Mouse (Mus musculus) CD4-positive, CD25-positive, alpha-beta regulatory T cell, adult 2 months (primary cell): ENCODE results near the gene Bfar.
A peak's percentile ranks its signal among the peaks of the same experiment; 100 is the strongest.
"Not testable (repeated sequence)": the region's sequence is repeated elsewhere in the genome, so short reads cannot be mapped to it uniquely, and the experiment has no call there.

ENCODE experiments used
- DNase-seq: peaks from one replicate; pipeline ENCODE4 v3.0.0-alpha.2; 2012; ENCODE audit warnings: low read depth, low spot score

Gene Bfar

DNA sequence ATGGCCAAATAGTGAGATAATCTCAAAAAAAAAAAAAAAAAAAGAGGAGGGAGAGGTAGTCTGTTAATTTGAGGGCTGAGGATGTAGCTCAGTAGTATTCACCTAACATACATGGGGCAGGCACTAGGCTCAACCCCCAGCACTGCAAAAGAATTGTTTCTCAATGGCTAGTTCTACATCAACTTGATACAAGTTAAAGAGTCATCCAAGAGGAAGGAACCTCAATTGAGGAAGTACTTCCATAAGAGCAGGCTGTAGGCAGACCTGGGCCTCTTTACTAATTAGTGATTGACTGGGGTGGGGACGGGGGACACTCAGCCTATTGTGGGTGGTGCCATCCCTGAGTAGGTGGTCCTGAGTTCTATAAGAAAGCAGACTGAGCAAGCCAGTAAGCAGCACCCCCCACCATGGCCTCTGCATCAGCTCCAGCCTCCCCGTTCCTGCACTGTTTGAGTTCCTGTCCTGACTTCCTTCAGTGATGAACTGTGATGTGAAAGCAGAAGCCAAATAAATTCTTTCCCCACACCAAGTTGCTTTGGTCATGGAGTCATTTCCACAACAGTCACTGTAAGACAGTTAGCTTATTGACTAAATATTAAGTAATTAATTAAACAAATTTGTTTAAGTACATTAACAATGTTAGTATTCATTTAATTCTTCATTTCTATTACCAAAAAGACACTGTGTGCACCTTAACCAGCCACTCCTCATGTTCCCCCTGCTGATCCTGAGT is 45.3 kb downstream of the Bfar start:
- DNase-seq, result no peak

DNA sequence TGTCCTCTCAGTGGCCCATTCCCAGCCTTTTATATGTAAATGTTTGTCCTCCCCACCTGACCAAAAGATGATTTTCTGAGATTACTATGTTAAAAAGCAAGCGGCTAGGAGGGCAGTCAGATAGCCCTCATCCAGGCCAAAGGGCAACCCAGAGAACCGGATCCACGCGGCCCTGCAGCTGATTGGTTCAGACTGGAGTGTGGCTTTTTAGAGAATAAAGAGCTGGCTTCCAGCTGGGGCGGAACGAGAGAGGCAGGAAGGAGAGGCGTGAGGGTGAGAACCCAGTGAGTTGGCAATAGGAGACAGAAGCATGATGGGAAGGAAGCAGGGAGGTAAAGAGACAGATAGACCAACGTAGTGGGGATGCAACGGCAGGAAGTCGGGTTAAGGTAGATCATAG is 51.3 kb downstream of the Bfar start:
- no peak for DNase-seq

DNA sequence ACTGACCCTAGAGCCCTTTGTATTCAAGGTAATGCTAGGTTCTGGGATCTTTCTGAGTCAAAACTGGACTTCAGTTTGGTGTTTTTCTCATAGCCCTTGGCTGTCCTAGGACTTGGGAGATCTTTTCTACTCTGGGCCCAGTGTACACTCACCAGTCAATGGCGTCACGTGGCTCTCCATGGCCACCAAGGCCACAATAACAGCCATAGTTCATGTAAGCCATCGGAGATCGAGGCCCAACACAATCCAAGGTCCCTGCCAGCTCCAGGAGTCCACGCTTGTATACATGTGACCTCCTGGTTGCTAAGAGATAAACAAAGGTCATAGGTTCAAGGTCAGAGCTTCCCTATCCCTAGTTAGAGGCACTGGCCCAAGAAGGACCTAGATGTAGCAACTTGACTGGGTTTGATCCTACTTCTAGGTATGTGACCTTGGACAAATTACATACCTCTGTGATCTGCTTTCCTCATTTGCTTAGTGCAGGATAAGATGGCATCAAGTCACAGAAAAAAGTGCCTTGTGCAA is 56.2 kb downstream of the Bfar start:
- no peak for DNase-seq

DNA sequence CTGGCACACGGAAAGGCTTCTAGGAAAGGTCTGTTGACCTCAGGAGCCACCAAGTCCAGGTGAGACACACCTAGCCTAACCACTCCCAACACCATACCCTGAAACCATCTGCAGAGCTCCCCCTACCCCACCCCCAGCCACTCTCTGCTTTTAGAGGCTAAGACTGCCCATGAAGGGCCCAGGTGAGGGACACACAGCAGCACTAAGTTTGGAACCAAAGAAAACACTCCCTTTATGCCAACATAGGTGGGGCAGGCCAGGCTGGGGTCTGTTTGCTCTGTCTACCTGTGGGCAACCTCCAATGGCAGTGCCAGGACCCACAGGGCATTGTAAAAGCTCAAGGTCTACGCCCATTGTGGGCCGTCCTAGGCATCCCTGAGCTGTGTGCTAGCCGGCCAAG is 57.8 kb downstream of the Bfar start:
- no peak for DNase-seq

DNA sequence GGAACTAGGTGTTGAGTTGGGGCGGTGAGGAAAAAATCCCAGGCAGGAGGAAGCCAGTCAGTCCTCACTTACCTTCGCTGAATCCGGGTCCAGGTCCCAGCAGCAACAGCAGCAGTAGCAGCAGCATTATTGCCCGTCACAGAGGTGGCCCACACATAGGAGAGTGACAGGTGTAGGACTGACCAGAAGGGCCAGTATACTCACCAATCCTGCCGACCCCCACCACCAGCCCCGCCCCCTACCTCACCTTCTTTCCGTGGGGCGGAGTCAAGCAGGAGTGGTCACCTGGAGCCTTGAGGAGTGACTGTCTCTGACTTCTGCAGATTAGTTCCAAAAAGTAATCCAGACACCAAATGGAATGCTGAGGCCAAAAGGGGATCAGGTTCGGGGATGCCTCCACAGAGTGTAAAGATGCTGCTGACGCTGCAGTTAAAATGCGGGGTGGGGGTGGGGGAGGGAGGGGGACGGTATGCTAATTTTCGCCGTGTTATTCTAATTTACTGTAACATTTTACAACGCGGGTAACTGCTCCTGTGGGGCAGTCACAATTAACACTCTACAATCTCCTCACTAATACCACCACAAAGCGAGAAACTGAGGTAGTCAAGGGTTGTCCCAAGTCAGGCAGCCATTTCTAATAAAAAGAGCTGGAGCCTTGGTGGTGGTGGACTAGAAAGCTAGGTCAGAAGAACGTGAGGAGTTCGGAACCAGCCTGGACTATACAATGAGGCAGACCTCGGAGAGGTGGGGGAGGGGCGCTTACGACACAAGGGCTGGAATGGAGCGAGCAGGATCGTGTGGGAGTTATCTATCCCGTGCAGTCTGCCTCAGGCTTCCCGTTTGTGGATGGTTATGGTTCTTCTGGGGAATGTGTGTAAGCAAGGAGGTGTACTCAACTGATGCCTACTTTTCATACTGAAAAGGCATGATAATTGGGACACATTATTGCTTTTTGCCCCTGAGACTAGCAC is 58.9 kb downstream of the Bfar start, which contains the start of gene Pla2g10:
TSS of gene Pla2g10 (minus strand) at position 699 of the 971 bp plus-strand sequence.
- no peak for DNase-seq

DNA sequence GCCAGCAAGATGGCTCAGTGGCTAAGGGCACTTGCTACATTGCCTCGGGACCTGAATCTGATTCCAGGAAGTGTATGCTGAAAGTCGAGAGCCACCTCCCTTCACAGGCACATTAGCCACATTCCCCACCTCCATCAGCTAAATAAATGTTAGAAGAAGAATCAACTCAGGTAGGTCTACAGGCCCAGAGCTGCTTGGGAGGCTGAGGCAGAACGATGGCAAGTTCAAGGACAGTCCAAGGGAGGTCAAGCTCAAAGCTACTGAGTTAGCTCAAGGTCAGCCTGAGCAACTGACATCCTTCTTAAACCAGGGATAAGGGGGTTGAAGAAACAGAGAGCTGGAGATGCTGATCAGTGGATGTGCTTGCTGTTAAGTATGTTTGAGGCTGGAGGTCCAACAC is 61.1 kb downstream of the Bfar start:
- DNase-seq, result no peak

DNA sequence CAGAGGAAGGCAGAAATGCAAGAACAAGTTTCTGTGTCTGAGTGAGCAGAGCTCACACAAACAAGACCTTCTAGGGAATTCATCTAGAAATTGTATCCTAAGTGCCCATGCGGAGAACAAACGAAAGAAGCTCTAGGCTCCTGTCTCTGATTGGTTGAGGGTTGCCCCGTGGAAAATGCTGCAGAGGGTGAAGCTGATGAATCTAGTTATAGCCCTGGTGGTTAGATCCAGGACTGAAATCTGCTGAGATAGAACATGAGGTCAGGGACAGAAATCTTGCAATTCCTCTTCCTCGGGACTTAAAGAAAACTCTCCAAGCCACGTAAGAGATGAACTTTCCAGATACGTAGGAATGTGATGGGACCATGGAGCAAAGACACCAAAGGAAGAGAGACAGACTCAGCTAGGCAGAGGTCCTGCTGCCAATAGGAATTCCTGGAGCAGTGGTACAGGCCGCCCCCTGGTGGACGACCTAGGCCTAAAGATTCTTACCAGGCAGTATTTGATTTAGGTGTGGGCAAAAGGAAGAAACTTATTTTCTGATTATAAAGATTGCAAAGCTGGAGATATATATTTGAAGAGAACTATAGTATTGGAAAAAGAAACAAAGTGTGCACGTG is 62.0 kb downstream of the Bfar start:
- peak; percentile 72 for DNase-seq

DNA sequence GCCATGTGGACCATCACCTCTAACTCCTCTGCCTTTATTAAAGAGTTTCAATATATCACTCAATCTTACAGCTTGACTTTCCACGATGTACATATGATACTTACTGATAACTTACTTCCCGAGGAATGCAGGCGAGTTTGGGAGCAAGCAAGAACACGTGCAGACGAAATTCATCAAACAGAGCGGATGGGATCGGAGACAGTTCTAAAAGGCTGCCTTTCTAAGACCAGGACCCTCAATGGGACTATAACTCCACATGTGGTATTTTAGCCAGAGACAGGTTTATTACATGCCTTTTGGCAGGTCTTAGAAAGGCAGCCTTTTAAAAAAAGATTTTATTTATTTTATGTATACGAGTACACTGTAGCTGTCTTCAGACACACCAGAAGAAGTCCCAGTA is 64.3 kb downstream of the Bfar start:
- DNase-seq, result no peak

DNA sequence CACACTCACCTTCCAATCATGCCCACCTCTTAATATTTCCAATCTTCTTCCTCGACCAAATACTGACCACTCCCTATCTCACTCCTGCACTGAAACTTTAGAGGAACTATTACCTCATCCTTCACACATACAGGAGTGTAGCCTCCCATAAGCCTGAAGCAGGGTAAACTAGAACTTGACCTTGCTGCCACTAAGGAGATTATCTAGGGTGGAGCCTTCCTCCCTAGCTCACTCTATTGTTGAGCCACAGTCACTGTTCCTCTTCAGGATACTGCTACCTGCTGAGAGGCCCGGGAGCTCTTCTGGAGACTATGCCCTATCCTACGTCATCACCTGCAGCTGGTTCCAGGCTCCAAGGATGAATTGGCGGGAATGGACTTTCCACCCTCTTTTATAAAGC is 67.4 kb downstream of the Bfar start:
- not testable (repeated sequence) for DNase-seq

DNA sequence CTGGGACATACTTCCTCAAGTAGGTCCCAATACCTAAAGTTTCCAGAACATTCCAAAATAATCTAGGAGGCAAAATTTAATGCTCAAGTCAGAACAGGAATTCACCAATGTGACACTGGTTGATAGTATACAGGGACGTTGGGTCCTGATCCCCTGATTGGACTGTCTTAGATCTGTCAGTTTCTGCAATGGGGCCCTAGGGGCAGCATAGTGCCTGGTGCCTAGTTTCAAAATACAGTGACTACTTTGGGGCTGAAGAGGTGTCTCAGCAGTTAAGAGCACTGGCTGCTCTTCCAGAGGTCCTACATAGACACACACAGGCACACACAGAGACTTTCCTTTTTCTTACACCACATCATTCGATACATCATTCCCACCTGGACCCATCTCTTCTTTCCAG is 69.2 kb downstream of the Bfar start:
- no peak for DNase-seq

DNA sequence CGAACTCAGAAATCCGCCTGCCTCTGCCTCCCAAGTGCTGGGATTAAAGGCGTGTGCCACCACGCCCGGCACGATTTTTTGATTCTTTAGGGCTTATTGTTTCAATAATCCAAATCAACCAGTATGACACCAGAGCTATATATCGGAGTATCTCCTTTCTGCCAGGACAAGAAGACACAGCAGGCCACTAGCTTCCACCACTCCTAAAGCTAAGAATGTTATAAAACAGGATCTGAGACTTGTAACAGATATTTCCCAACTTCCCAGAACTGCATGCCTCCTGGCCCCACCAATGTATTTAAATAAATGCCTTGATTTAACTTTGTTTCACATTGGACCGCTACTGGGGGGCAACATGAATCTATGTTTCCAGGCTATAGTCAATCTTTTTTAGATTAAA is 76.0 kb downstream of the Bfar start:
- DNase-seq, result no peak

DNA sequence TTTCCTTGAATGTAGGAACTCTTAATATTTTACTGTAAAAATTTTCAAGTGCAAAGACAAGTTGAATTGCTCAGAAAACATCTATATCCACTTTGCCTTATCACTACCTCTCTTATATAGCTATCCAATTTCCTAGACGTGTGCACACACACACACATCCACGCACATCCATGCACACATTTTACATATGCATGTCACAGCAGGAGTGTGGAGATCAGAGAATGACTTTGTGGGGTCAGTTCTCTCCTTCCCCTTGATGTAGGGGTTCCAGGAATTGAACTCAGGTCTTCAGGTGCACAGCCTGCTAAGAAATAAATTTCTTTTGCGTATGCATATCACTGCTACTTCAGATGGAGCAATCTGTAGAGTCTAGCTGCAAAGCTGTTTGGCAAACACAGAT is 76.5 kb downstream of the Bfar start:
- no peak for DNase-seq

DNA sequence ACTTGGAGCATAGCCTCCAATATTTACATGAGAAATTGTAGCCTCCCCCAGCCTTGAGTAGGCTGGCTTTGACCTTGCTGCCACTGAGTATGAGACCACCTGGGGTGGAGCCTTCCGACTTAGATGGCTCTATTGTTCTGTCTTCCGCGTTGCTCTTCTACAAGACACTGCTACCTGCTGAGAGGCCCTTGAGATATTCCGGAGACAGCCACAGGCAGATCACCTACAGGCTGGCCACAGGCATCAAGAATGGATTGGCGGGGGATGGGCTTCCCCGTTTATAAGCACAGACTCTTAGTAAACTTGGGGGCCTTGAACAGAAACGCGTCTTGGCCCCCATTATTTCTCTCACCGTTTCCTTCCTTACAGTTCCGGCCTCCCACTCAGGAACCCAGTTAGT is 77.2 kb downstream of the Bfar start:
- DNase-seq, result not testable (repeated sequence)

DNA sequence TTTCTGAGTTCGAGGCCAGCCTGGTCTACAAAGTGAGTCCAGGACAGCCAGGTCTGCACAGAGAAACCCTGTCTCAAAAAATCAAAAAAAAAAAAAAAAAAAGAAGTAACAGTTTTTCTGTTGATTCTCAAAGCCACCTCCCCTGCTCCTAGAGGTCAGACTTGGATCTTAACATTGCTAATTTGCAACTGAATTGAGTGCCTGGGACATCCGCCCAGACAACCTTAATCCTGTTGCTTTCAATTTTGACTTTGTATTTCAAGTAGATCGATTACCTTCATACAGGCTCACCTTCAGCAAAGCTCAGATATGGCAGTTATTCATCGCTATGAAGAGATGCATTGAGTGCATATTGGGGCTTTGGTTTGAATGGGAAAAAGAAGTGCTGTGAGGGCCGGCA is 77.6 kb downstream of the Bfar start:
- DNase-seq, result no peak

DNA sequence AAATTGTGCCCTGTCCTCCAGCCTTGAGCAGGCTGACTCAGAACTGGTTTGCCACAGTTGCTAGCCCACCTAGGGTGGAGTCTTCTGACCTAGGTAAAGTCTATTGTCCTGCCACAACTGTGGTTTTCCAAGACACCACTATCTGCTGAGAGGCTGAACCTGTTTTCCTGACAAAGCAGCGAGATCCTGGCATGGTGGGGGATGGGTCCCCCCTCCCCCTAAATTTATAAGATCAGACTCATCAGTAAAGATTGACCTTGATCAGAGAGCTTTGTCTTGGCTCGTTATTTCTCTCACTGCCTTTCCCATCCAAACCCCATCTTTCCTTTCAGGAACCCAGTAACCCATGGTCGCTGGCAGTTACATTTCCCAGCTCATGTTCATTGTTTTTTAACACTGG is 78.3 kb downstream of the Bfar start:
- DNase-seq, result no peak

DNA sequence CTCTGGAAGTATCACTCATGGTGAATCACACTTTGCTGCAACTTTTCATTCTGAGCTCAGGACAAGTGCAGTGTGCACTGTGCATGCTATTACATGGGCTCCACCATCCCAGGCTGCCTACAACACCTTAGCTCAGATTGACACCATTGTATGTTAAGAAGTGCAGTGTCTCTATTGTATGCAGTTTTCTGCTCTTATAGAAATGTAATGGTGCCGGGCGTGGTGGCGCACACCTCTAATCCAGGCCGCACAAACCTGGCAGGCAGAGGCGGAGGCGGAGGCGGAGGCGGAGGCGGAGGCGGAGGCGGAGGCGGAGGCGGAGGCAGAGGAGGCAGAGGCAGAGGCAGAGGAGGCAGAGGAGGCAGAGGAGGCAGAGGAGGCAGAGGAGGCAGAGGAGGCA is 79.0 kb downstream of the Bfar start:
- DNase-seq, result no peak
